Mouse (Mus musculus) limb, embryonic 13.5 days (tissue): ENCODE measurements around the gene Prr14l. TPM values are rescaled to one million over a fixed set of nuclear protein-coding genes. Genes with fewer than 3 reads are reported as not detected.
"Not testable (repeated sequence)": the region's sequence is repeated elsewhere in the genome, so short reads cannot be mapped to it uniquely, and the experiment has no call there.

Experiments
- ATAC-seq: fragments of 200-750 bp; cut with Nextera tagmentation; 2 replicates; pipeline ENCODE4 v1.8.0; 2017; ENCODE audit warnings: low read depth, moderate number of reproducible peaks, moderate TSS enrichment; ENCODE audit not compliant: low FRiP score
- H3K27ac ChIP-seq: fragments of 300-500 bp; sonication (generic); 2 replicates; pipeline ENCODE4 v1.5.1; 2015; ENCODE audit warnings: inconsistent platforms, mild to moderate bottlenecking, moderate library complexity
- H3K27me3 ChIP-seq: fragments of 300-500 bp; sonication (generic); 2 replicates; pipeline ENCODE4 v1.6.1; 2015; ENCODE audit warnings: mild to moderate bottlenecking, inconsistent platforms
- H3K36me3 ChIP-seq: fragments of 300-500 bp; sonication (generic); 2 replicates; pipeline ENCODE4 v1.6.1; 2015; ENCODE audit warnings: inconsistent platforms, mild to moderate bottlenecking, moderate library complexity
- H3K4me1 ChIP-seq: fragments of 300-500 bp; sonication (generic); 2 replicates; pipeline ENCODE4 v1.6.1; 2015; ENCODE audit warnings: inconsistent platforms
- H3K4me2 ChIP-seq: fragments of 300-500 bp; sonication (generic); replicated peaks from 2 replicates; pipeline ENCODE4 v1.6.1; 2015; ENCODE audit warnings: inconsistent platforms, mild to moderate bottlenecking, moderate library complexity
- H3K4me3 ChIP-seq: fragments of 300-500 bp; sonication (generic); 2 replicates; pipeline ENCODE4 v1.5.1; 2015; ENCODE audit warnings: moderate library complexity, mild to moderate bottlenecking, inconsistent platforms
- H3K9ac ChIP-seq: fragments of 300-500 bp; sonication (generic); 2 replicates; pipeline ENCODE4 v1.6.1; 2015; ENCODE audit warnings: mild to moderate bottlenecking, inconsistent platforms
- H3K9me3 ChIP-seq: fragments of 300-500 bp; sonication (generic); 2 replicates; pipeline ENCODE4 v1.6.1; 2016; ENCODE audit warnings: inconsistent platforms
- WGBS: fragments of 180-500 bp; shearing (Covaris S2); methylation state at CpG from one replicate; pipeline ENCODE4 v1.1.7; 2015; 5-methylcytosine and 5-hydroxymethylcytosine counted together
- polyA plus RNA-seq: library from polyadenylated mRNA; unstranded; fragments of >200 nt; fragmentation: Nextera tagmentation; extraction: Ambion mirVana; gene quantifications from 2 replicates; pipeline ENCODE4 v1.2.1, GENCODE M21; 2015

Gene Prr14l
- polyA plus RNA-seq, 1 experiment from 2014 or later: 12.2 TPM

DNA sequence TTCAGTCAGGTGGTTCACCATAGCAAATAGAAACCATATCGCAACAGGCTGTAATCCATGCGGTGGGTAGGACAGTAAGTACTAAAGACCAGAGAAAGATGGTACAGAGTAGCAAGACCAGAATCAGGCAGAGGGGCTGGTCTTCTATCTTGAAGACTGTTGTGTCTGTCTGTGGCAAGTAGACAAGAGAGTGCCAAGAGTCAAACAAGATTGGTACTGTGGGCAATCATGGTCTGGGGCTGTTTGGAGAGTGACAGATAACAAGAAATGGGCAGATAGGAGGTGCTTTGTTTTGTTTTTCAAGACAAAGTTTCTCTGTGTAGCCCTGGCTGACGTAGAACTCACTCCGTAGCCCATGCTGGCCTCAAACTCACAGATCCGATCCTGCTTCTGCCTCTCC, 72.5 kb downstream of the Prr14l start:
- H3K4me1 ChIP-seq: peaks cover 8% of the 10 kb centered on the region; the same call in 1 of the 2 replicates
- WGBS: 94% methylated on average over 5 of the region's 5 CpGs
- no peaks in the 10 kb centered on the region; the same call in 1 of the 2 replicates for H3K36me3 ChIP-seq
- no peaks in the 10 kb centered on the region for H3K27me3 ChIP-seq
- H3K27ac ChIP-seq: no peak overlapping the region
- no peak overlapping the region for H3K4me3 ChIP-seq
- ATAC-seq: no peak
- H3K9me3 ChIP-seq: no peaks in the 10 kb centered on the region
- no peak overlapping the region for H3K9ac ChIP-seq
- H3K4me2 ChIP-seq: no peak overlapping the region

DNA sequence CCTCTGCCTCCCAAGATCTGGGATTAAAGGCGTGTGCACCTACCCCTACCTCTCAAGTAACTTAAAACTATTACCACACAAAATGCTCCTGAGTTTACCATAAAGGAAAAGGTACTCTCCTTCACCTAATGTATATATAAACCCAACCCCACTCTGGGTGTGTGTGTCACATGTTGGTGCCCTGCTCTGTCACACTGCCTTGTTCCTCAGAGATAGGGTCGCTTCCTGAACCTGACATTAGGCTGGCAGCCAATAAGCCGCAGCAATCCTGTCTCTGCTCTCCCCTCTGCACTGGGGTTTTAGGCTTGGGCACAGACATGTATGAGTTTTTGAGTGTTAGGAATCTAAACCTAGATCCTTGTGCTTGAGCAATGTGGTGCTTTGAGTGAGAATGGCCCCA, 75.9 kb downstream of the Prr14l start:
- H3K4me2 ChIP-seq: no peak overlapping the region
- WGBS: 96% methylated on average over 3 of the region's 3 CpGs
- H3K36me3 ChIP-seq: peaks cover 10% of the 10 kb centered on the region
- H3K27me3 ChIP-seq: no peaks in the 10 kb centered on the region
- no peak overlapping the region for H3K4me3 ChIP-seq
- ATAC-seq: no peak
- no peaks in the 10 kb centered on the region for H3K4me1 ChIP-seq
- H3K9ac ChIP-seq: no peak overlapping the region
- no peaks in the 10 kb centered on the region for H3K9me3 ChIP-seq
- H3K27ac ChIP-seq: no peak overlapping the region

DNA sequence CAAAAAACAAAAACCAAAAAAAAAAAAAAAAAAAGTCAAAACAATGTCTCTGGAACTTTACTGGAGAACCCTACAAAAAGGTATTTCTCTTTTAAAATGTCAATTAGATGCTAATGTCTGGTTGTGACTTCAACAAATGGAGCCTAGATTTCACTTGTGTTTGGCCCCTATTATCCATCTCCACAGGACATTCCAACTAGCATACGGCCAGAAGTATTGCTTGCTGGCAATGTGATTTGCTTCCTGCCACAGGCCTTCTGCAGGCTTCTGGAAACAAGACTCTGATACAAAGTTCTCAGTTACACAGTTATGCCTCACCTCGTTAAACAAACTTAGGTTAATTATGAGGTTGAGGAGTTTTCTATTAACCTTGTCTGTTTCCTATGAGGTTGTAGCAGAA, 81.7 kb downstream of the Prr14l start:
- Histone ChIP-seq H3K9ac (no peak overlapping the region), H3K4me3 (no peak overlapping the region), H3K4me2 (no peak overlapping the region), H3K27ac (no peak overlapping the region), H3K4me1 (no peaks in the 10 kb centered on the region), H3K27me3 (no peaks in the 10 kb centered on the region), H3K36me3 (peaks cover 27% of the 10 kb centered on the region), H3K9me3 (no peaks in the 10 kb centered on the region)
- WGBS: 76% methylated on average over 2 of the region's 2 CpGs
- no peak for ATAC-seq

DNA sequence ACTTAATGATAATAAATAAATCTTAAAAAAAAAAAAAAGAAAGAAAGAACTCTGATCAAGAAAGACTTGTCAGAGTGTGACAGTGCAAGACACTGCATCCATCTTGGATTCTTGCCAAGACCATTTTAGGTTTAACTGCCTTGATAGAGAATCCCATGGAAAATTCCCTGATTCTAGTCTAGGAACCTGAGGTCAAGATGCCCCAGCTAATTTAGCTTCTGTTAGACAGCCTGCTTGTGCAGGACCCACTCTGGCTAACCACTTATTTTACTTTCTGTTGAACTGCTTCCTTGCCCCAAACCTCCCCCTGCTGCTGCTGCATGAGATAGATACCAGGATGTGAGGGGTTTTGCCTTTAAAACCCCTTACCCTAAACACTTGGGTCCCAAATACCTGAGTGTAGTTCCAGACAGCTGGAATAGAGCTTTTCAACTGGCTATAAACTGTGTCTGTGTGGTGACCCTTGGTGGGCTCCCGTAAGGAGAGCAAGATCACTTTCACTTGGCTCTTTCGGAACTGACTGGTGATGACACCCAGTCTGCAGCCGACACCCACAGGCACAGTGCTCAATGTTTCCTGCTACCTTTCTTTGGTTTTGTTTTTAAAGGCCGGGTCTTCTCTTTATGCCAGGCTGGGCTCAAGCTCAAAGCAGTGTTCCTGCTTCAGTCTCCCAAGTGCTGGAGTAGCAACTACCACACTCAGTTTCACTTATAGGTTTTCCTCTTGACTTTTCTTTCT, 86.3 kb downstream of the Prr14l start:
- Histone ChIP-seq H3K4me2 (no peak overlapping the region), H3K27me3 (no peaks in the 10 kb centered on the region), H3K4me3 (no peak overlapping the region), H3K9me3 (no peaks in the 10 kb centered on the region), H3K36me3 (peaks cover 31% of the 10 kb centered on the region), H3K9ac (no peak overlapping the region), H3K4me1 (no peaks in the 10 kb centered on the region), H3K27ac (no peak overlapping the region)
- WGBS: 93% methylated on average over 4 of the region's 4 CpGs
- ATAC-seq: no peak

DNA sequence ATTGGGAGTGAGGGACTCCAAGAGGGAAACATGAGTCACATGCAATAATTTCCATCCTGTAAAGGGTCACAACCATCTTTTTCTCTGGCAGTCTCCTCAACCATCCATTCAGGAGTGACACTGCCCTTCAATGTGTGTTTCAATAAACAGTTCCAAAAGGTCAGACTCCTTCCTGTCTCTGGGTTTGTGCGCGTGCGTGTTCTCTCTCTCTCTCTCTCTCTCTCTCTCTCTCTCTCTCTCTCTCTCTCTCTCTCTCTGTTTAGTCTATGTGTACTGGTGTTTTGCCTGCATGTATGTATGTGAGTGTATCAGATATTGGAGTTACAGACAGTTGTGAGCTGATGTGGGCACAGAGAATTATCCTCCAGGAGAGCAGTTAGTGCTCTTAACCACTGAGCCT, 87.1 kb downstream of the Prr14l start:
- Histone ChIP-seq H3K4me2 (no peak overlapping the region), H3K9ac (no peak overlapping the region), H3K4me1 (no peaks in the 10 kb centered on the region), H3K9me3 (no peaks in the 10 kb centered on the region), H3K36me3 (peaks cover 28% of the 10 kb centered on the region), H3K27me3 (no peaks in the 10 kb centered on the region), H3K4me3 (no peak overlapping the region), H3K27ac (no peak overlapping the region)
- ATAC-seq: no peak
- 92% methylated on average over 3 of the region's 3 CpGs for WGBS

DNA sequence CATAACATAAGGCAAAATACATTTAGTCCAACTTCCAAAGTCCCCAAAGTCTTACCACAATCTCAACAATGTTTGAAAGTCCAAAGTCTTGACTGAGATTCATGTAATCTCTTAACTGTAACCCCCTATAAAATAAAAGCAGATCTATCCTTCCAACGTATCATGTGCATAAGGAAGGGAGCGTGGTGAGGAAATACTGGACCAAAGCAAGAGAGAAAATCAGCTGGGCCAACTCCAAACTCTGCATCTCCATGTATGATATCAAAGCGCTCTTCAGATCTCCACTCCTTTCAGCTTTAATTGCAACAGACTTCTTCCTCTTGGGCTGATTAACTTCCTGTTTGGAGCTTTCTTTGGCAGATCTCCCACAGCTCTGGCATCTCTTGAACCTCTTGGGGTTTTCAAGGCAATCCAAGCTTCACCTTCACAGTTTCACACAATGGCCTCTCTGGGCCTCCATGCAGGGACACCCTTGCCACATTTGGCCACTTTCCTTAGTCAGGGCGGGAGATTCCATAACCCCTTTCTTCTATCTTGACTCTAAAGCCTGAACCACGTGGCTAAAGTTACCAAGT, 92.4 kb downstream of the Prr14l start:
- H3K36me3 ChIP-seq: peaks cover 30% of the 10 kb centered on the region
- no peak overlapping the region for H3K27ac ChIP-seq
- no peak overlapping the region for H3K9ac ChIP-seq
- no peaks in the 10 kb centered on the region for H3K27me3 ChIP-seq
- no peaks in the 10 kb centered on the region for H3K4me1 ChIP-seq
- no peak for ATAC-seq
- H3K4me2 ChIP-seq: no peak overlapping the region
- H3K9me3 ChIP-seq: no peaks in the 10 kb centered on the region
- no peak overlapping the region for H3K4me3 ChIP-seq
- WGBS: 87% methylated on average over 5 of the region's 5 CpGs

DNA sequence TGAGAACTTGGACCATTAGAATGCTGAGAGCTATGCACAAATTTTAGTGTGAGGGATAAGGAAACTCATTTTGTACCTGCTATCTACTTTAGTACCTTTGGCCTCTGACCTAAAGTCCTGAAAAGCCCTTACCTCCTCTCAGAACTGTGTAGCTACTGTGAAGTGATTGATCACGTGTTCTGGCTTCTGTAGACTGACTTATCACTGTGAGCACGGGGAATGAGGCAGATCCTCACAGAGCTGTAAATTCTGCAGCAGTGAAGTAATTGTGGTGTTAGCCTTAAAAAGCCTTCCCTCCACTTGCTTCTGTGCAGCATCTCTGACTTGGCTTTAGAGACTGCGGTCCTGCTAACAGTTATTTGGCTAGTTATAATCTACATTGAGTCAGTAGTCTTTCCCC, 93.3 kb downstream of the Prr14l start:
- H3K27ac ChIP-seq: no peak overlapping the region
- no peak for ATAC-seq
- peaks cover 30% of the 10 kb centered on the region for H3K36me3 ChIP-seq
- no peaks in the 10 kb centered on the region for H3K9me3 ChIP-seq
- 70% methylated on average over 3 of the region's 3 CpGs for WGBS
- no peak overlapping the region for H3K4me2 ChIP-seq
- H3K27me3 ChIP-seq: no peaks in the 10 kb centered on the region
- H3K4me3 ChIP-seq: no peak overlapping the region
- no peaks in the 10 kb centered on the region for H3K4me1 ChIP-seq
- no peak overlapping the region for H3K9ac ChIP-seq

DNA sequence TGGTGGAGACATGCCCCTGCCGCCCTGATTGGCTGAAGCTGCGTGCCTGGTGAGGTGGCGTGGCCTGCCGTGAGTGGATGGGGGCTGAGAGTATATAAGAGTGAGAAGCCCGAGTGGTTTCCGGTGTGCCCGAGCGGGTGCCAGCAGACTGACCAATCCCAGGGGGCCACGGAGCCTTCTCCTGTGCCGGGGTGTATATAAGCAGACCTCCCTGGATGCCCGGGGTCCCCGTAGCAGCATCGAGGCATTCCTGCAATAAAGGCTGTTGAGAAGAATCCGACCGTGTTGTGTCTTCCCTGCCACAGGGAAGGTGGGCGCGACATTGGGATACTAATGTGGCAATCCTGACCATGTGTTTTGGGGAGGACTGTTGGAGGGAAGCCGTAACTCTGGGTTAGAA, 93.7 kb downstream of the Prr14l start:
- not testable (repeated sequence) for ATAC-seq, H3K27me3 ChIP-seq, H3K4me1 ChIP-seq, H3K9me3 ChIP-seq, H3K4me3 ChIP-seq, H3K27ac ChIP-seq, H3K9ac ChIP-seq, H3K4me2 ChIP-seq
- WGBS: 92% methylated on average over 18 of the region's 18 CpGs
- H3K36me3 ChIP-seq: peaks cover 30% of the 10 kb centered on the region

DNA sequence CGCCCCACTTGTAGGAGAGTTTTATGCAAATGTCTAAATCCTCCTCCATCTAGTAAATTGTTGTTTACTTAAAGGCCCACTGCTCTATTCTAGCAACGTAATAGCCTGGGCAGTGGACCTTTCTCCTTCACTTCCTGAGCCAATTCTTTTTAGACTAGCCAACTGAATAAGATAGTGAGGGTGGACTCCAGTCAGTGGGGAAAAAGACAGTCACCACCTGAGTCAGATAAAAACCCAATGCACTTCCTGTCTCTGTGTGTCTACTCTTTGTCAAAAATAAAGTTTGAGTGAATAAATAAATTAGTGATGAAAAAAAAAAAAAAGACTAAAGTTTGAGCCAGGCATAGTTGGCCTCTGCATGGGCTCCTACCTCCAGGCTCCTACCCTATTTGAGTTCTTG, 94.4 kb downstream of the Prr14l start:
- no peak overlapping the region for H3K27ac ChIP-seq
- peaks cover 28% of the 10 kb centered on the region for H3K36me3 ChIP-seq
- H3K9me3 ChIP-seq: no peaks in the 10 kb centered on the region
- WGBS: 90% methylated on average over 2 of the region's 2 CpGs
- no peaks in the 10 kb centered on the region for H3K27me3 ChIP-seq
- H3K4me3 ChIP-seq: no peak overlapping the region
- H3K9ac ChIP-seq: no peak overlapping the region
- no peaks in the 10 kb centered on the region for H3K4me1 ChIP-seq
- no peak overlapping the region for H3K4me2 ChIP-seq
- no peak for ATAC-seq

DNA sequence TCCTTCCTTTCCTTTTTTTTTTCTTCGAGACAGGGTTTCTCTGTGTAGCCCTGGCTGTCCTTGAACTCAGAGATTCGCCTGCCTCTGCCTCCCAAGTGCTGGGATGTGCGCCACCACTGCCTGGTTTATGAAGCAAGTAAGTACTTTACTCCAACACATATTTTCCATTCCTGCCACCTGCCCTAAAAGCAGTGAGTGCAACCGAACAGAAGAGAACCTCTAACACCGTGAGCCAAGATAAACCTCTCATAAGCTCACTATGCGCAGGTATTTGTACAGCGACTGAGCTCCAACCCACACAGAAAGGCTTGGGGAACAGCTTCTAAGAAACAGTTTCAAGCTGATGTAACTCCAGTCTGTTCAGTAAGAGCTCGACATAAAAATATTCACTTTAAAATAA, 97.9 kb downstream of the Prr14l start:
- H3K27ac ChIP-seq: no peak overlapping the region
- no peaks in the 10 kb centered on the region for H3K27me3 ChIP-seq
- H3K4me3 ChIP-seq: no peak overlapping the region
- no peak overlapping the region for H3K4me2 ChIP-seq
- H3K36me3 ChIP-seq: peaks cover 7% of the 10 kb centered on the region
- no peaks in the 10 kb centered on the region for H3K4me1 ChIP-seq
- 96% methylated on average over 8 of the region's 8 CpGs for WGBS
- H3K9me3 ChIP-seq: no peaks in the 10 kb centered on the region
- no peak for ATAC-seq
- no peak overlapping the region for H3K9ac ChIP-seq

DNA sequence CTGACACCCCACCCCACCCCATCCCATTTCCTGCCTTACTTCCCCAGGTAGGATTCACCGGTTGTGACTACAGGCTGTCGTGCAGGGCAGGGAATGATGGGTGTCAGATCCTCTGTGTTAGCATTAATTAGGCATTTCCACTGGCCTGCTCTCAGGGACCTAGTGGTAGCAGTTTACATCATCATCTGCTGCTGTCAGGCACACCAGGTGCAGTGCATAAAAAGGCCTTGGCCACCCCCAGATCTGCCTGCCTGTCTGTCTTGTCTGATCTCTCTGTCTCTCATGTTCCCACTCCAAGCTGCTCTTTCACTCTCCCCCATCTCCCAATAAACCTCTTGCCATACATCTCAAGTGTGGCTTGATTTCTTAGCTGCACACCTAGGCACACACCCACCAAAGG, 102.3 kb downstream of the Prr14l start:
- Histone ChIP-seq H3K36me3 (no peaks in the 10 kb centered on the region), H3K27ac (no peak overlapping the region), H3K4me1 (peaks cover 2% of the 10 kb centered on the region; the same call in 1 of the 2 replicates), H3K4me2 (no peak overlapping the region), H3K9me3 (no peaks in the 10 kb centered on the region), H3K27me3 (no peaks in the 10 kb centered on the region), H3K9ac (no peak overlapping the region), H3K4me3 (no peak overlapping the region)
- ATAC-seq: no peak
- WGBS: 55% methylated on average over 2 of the region's 2 CpGs

DNA sequence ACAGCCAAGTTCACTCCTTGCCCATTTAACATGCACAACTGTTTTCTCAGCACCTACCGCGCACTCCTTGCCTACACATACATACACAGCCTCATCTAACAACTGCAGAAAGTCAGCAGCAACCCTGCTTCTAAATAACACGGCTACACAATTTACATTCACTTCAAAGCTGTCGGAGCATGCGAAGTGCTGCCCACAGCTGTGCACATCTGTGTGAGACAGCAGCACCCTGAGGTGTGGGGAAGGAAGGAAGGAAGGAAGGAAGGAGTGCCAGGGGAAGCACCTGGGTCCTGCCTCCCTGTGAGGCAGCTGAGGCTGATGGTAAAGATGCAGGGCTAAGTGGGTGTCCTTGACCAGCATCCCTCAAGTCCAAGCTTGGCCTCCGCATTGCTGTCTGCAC, 105.1 kb downstream of the Prr14l start:
- Histone ChIP-seq H3K4me1 (peaks cover 13% of the 10 kb centered on the region), H3K36me3 (no peaks in the 10 kb centered on the region), H3K9me3 (no peaks in the 10 kb centered on the region), H3K27me3 (no peaks in the 10 kb centered on the region), H3K27ac (no peak overlapping the region), H3K4me3 (no peak overlapping the region), H3K4me2 (no peak overlapping the region), H3K9ac (peak overlapping the region; percentile 35; the same call in 1 of the 2 replicates)
- ATAC-seq: no peak
- 88% methylated on average over 6 of the region's 6 CpGs for WGBS
